Mouse (Mus musculus): ENCODE measurements at regions not wholly inside any gene's neighbourhood (a gene's known extent, or its start where the extent isn't known, plus 50 kb on each side); places are given as distances from the start of the nearest gene placed in this dataset.

GRCm38 (mm10) chr1:57512516-57512915 lies 105.6 kb upstream of the Tyw5 start:
- Histone ChIP-seq H3K4me3 (no peak overlapping the region), H3K27ac (replicated peaks) (no peak overlapping the region), H3K27me3 (replicated peaks; ENCODE audit: low read depth, poor library complexity, severe bottlenecking) (no peaks in the 10 kb centered on the region), H3K36me3 (replicated peaks) (no peaks in the 10 kb centered on the region), H3K9me3 (no peaks in the 10 kb centered on the region), H3K4me1 (no peaks in the 10 kb centered on the region)
- no peak for DNase-seq (ENCODE audit: low spot score)
- WGBS: 83% methylated on average over 3 of the region's 3 CpGs

GRCm38 (mm10) chr1:57525965-57526364 lies 119.1 kb upstream of the Tyw5 start:
- H3K4me1 ChIP-seq: peaks cover 7% of the 10 kb centered on the region
- no peak overlapping the region for H3K27ac ChIP-seq (replicated peaks)
- no peaks in the 10 kb centered on the region for H3K9me3 ChIP-seq
- DNase-seq (ENCODE audit: low spot score): no peak
- WGBS: 76% methylated on average over 4 of the region's 4 CpGs
- no peak overlapping the region for H3K4me3 ChIP-seq
- H3K36me3 ChIP-seq (replicated peaks): no peaks in the 10 kb centered on the region
- H3K27me3 ChIP-seq (replicated peaks; ENCODE audit: low read depth, poor library complexity, severe bottlenecking): no peaks in the 10 kb centered on the region

- DNase-seq (ENCODE audit: low spot score): peak; percentile 22
- H3K4me3 ChIP-seq: no peak overlapping the region
- WGBS: 18% methylated on average over 3 of the region's 3 CpGs
- H3K4me1 ChIP-seq: peaks cover 7% of the 10 kb centered on the region
- H3K27me3 ChIP-seq (replicated peaks; ENCODE audit: low read depth, poor library complexity, severe bottlenecking): no peaks in the 10 kb centered on the region
- H3K27ac ChIP-seq (replicated peaks): no peak overlapping the region
- H3K9me3 ChIP-seq: no peaks in the 10 kb centered on the region
- H3K36me3 ChIP-seq (replicated peaks): no peaks in the 10 kb centered on the region
Measured at GRCm38 (mm10) chr1:57528703-57529102, 121.8 kb upstream of the Tyw5 start.

GRCm38 (mm10) chr1:57529320-57529719 lies 122.4 kb upstream of the Tyw5 start:
- Histone ChIP-seq H3K27ac (replicated peaks) (no peak overlapping the region), H3K27me3 (replicated peaks; ENCODE audit: low read depth, poor library complexity, severe bottlenecking) (no peaks in the 10 kb centered on the region), H3K9me3 (no peaks in the 10 kb centered on the region), H3K4me1 (peaks cover 7% of the 10 kb centered on the region), H3K4me3 (no peak overlapping the region), H3K36me3 (replicated peaks) (no peaks in the 10 kb centered on the region)
- 83% methylated on average over 2 of the region's 2 CpGs for WGBS
- DNase-seq (ENCODE audit: low spot score): no peak

- Histone ChIP-seq H3K4me1 (no peaks in the 10 kb centered on the region), H3K36me3 (replicated peaks) (no peaks in the 10 kb centered on the region), H3K27ac (replicated peaks) (no peak overlapping the region), H3K27me3 (replicated peaks; ENCODE audit: low read depth, poor library complexity, severe bottlenecking) (no peaks in the 10 kb centered on the region), H3K4me3 (no peak overlapping the region), H3K9me3 (no peaks in the 10 kb centered on the region)
- WGBS: 90% methylated on average over 5 of the region's 5 CpGs
- no peak for DNase-seq (ENCODE audit: low spot score)
Measured at GRCm38 (mm10) chr1:57537369-57537768, 130.5 kb upstream of the Tyw5 start.

- 58% methylated on average over 3 of the region's 3 CpGs for WGBS
- Histone ChIP-seq H3K36me3 (replicated peaks) (no peaks in the 10 kb centered on the region), H3K27me3 (replicated peaks; ENCODE audit: low read depth, poor library complexity, severe bottlenecking) (no peaks in the 10 kb centered on the region), H3K4me3 (no peak overlapping the region), H3K27ac (replicated peaks) (no peak overlapping the region), H3K9me3 (no peaks in the 10 kb centered on the region), H3K4me1 (peaks cover 21% of the 10 kb centered on the region)
- DNase-seq (ENCODE audit: low spot score): no peak
Measured at GRCm38 (mm10) chr1:57544684-57545083, 137.8 kb upstream of the Tyw5 start.

- no peak for DNase-seq (ENCODE audit: low spot score)
- 60% methylated on average over 14 of the region's 14 CpGs for WGBS
- H3K27me3 ChIP-seq (replicated peaks; ENCODE audit: low read depth, poor library complexity, severe bottlenecking): no peaks in the 10 kb centered on the region
- peaks cover 21% of the 10 kb centered on the region for H3K4me1 ChIP-seq
- H3K4me3 ChIP-seq: no peak overlapping the region
- no peaks in the 10 kb centered on the region for H3K9me3 ChIP-seq
- H3K27ac ChIP-seq (replicated peaks): no peak overlapping the region
- H3K36me3 ChIP-seq (replicated peaks): no peaks in the 10 kb centered on the region
Measured at GRCm38 (mm10) chr1:57545792-57546685, 139.1 kb upstream of the Tyw5 start.

GRCm38 (mm10) chr1:57561517-57561916 lies 154.6 kb upstream of the Tyw5 start:
- H3K9me3 ChIP-seq: no peaks in the 10 kb centered on the region
- H3K36me3 ChIP-seq (replicated peaks): no peaks in the 10 kb centered on the region
- WGBS: 90% methylated on average over 2 of the region's 2 CpGs
- H3K27me3 ChIP-seq (replicated peaks; ENCODE audit: low read depth, poor library complexity, severe bottlenecking): no peaks in the 10 kb centered on the region
- H3K4me3 ChIP-seq: no peak overlapping the region
- no peak for DNase-seq (ENCODE audit: low spot score)
- H3K27ac ChIP-seq (replicated peaks): no peak overlapping the region
- H3K4me1 ChIP-seq: no peaks in the 10 kb centered on the region

GRCm38 (mm10) chr1:57564676-57565075 lies 157.8 kb upstream of the Tyw5 start:
- Histone ChIP-seq H3K4me3 (no peak overlapping the region), H3K9me3 (peaks cover 7% of the 10 kb centered on the region; the same call in 1 of the 2 replicates), H3K27me3 (replicated peaks; ENCODE audit: low read depth, poor library complexity, severe bottlenecking) (no peaks in the 10 kb centered on the region), H3K27ac (replicated peaks) (no peak overlapping the region), H3K36me3 (replicated peaks) (no peaks in the 10 kb centered on the region), H3K4me1 (no peaks in the 10 kb centered on the region)
- DNase-seq (ENCODE audit: low spot score): no peak
- WGBS: 49% methylated on average over 5 of the region's 5 CpGs

- no peak overlapping the region for H3K27ac ChIP-seq (replicated peaks)
- peaks cover 7% of the 10 kb centered on the region; the same call in 1 of the 2 replicates for H3K9me3 ChIP-seq
- 80% methylated on average over 5 of the region's 5 CpGs for WGBS
Measured at GRCm38 (mm10) chr1:57572097-57572496, 165.2 kb upstream of the Tyw5 start.

GRCm38 (mm10) chr1:57573829-57574228 lies 166.9 kb upstream of the Tyw5 start:
- Histone ChIP-seq H3K36me3 (replicated peaks) (no peaks in the 10 kb centered on the region), H3K9me3 (no peaks in the 10 kb centered on the region), H3K27me3 (replicated peaks; ENCODE audit: low read depth, poor library complexity, severe bottlenecking) (no peaks in the 10 kb centered on the region), H3K4me3 (no peak overlapping the region), H3K27ac (replicated peaks) (no peak overlapping the region), H3K4me1 (no peaks in the 10 kb centered on the region)
- 53% methylated on average over 6 of the region's 6 CpGs for WGBS
- no peak for DNase-seq (ENCODE audit: low spot score)

More at GRCm38 (mm10) chr1:57572097-57572496, 165.2 kb upstream of the Tyw5 start:
- Histone ChIP-seq H3K4me3 (no peak overlapping the region), H3K36me3 (replicated peaks) (no peaks in the 10 kb centered on the region), H3K4me1 (no peaks in the 10 kb centered on the region), H3K27me3 (replicated peaks; ENCODE audit: low read depth, poor library complexity, severe bottlenecking) (no peaks in the 10 kb centered on the region)
- no peak for DNase-seq (ENCODE audit: low spot score)

GRCm38 (mm10) chr1:57574530-57574929 lies 167.6 kb upstream of the Tyw5 start:
- Histone ChIP-seq H3K9me3 (no peaks in the 10 kb centered on the region), H3K36me3 (replicated peaks) (no peaks in the 10 kb centered on the region), H3K4me3 (no peak overlapping the region), H3K27ac (replicated peaks) (no peak overlapping the region), H3K4me1 (no peaks in the 10 kb centered on the region), H3K27me3 (replicated peaks; ENCODE audit: low read depth, poor library complexity, severe bottlenecking) (no peaks in the 10 kb centered on the region)
- no peak for DNase-seq (ENCODE audit: low spot score)
- whole genome bisulfite sequencing: 95% methylated on average over 6 of the region's 6 CpGs

GRCm38 (mm10) chr1:57576066-57576753 lies 169.3 kb upstream of the Tyw5 start:
- DNase-seq (ENCODE audit: low spot score): no peak
- no peaks in the 10 kb centered on the region for H3K4me1 ChIP-seq
- H3K27ac ChIP-seq (replicated peaks): no peak overlapping the region
- H3K9me3 ChIP-seq: no peaks in the 10 kb centered on the region
- no peak overlapping the region for H3K4me3 ChIP-seq
- no peaks in the 10 kb centered on the region for H3K27me3 ChIP-seq (replicated peaks; ENCODE audit: low read depth, poor library complexity, severe bottlenecking)
- no peaks in the 10 kb centered on the region for H3K36me3 ChIP-seq (replicated peaks)
- WGBS: 91% methylated on average over 5 of the region's 5 CpGs
